Mouse (Mus musculus): ENCODE measurements around the gene Gal3st2c. TPM values are rescaled to one million over a fixed set of nuclear protein-coding genes. Genes with fewer than 3 reads are reported as not detected.

Gal3st2c gene
- total and polyA plus RNA-seq, 3 experiments, result under 0.01 to 0.06 TPM; not detected in 1

DNA sequence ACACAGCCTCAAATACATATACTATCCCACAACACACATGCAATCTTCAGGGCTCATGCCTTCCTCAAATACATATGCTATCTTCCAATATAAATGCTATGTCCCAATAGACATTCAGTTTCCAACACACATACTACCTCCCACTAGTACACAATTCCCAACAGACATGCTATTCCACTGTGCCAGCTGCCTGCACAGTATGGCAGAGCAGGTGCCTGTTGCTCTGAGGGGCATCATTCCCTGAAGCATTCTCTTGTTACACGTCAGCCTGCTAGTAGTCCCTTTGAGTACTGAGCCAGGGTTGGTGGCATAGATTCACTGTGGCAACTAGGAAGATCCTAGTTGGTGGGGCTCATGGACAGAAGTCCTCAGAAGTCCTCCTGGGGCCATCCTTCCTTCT, 64.2 kb downstream of the Gal3st2c start:
- H3K36me3 ChIP-seq (ENCODE audit: control insufficient read depth in 1 of 2, insufficient read depth in 2 of 2, low read length in 2 of 2), result peaks cover 0 to 13% of the 10 kb centered on the region in 2 experiments; a peak in 2 of 4 replicates
- H3K79me2 ChIP-seq (ENCODE audit: control insufficient read depth, insufficient read depth, low read length, poor library complexity), result no peaks in the 10 kb centered on the region
- DNase-seq (ENCODE audit: low read depth, low spot score), result no peak
- H3K27me3 ChIP-seq (ENCODE audit: control insufficient read depth in 1 of 2, insufficient read depth in 2 of 2, low read length in 2 of 2), result no peaks in the 10 kb centered on the region
- no peaks in the 10 kb centered on the region for H3K9me3 ChIP-seq (replicated peaks; ENCODE audit: insufficient read depth, low read length)
- no peak overlapping the region for H3K27ac ChIP-seq (ENCODE audit: control insufficient read depth, low read depth, low read length)
- H3K4me3 ChIP-seq (ENCODE audit: control insufficient read depth in 1 of 2, insufficient read depth in 1 of 2, low read depth in 2 of 2, low read length in 2 of 2), result no peak overlapping the region
- H3K4me1 ChIP-seq (ENCODE audit: control insufficient read depth in 1 of 2, insufficient read depth in 2 of 2, low read length in 2 of 2), result peaks cover 11 to 22% of the 10 kb centered on the region in 2 experiments
- TF ChIP-seq CHD1 (IDR thresholded peaks at IDR 0.05; ENCODE audit: low read depth, low read length), result no peak
- no peak for TF ChIP-seq USF1 (IDR thresholded peaks at IDR 0.05; ENCODE audit: low read depth, low read length)
- TF ChIP-seq ZC3H11A (IDR thresholded peaks at IDR 0.05; ENCODE audit: low read depth, low read length), result no peak
- TF ChIP-seq ZNF384 (IDR thresholded peaks at IDR 0.05; ENCODE audit: low read depth, low read length), result no peak
- TF ChIP-seq JUND (IDR thresholded peaks at IDR 0.05; ENCODE audit: low read depth, low read length), result no peak
- no peak for TF ChIP-seq UBTF (IDR thresholded peaks at IDR 0.05; ENCODE audit: borderline replicate concordance, insufficient read depth, low read depth, low read length)
- TF ChIP-seq TCF12 (IDR thresholded peaks at IDR 0.05; ENCODE audit: low read depth, low read length), result no peak
- TF ChIP-seq SMC3 (IDR thresholded peaks at IDR 0.05; ENCODE audit: low read depth, low read length), result no peak
- TF ChIP-seq NRF1 (IDR thresholded peaks at IDR 0.05; ENCODE audit: insufficient read depth, low read depth, low read length, poor library complexity, severe bottlenecking), result no peak
- no peak for TF ChIP-seq ETS1 (IDR thresholded peaks at IDR 0.05; ENCODE audit: low read depth, low read length)
- no peak for TF ChIP-seq MAZ (IDR thresholded peaks at IDR 0.05; ENCODE audit: low read depth, low read length)
- no peak for TF ChIP-seq ELF1 (IDR thresholded peaks at IDR 0.05; ENCODE audit: low read depth, low read length)
- TF ChIP-seq E2F4 (IDR thresholded peaks at IDR 0.05; ENCODE audit: borderline replicate concordance, low read depth, low read length), result no peak
- no peak for TF ChIP-seq NELFE (IDR thresholded peaks at IDR 0.05; ENCODE audit: low read depth, low read length)
- no peak for TF ChIP-seq SIN3A (IDR thresholded peaks at IDR 0.05; ENCODE audit: low read length)
- H3K9ac ChIP-seq (ENCODE audit: control insufficient read depth, low read depth, low read length, poor library complexity, severe bottlenecking), result no peak overlapping the region

- no peaks in the 10 kb centered on the region for H3K9me3 ChIP-seq (replicated peaks; ENCODE audit: insufficient read depth, low read length)
- no peak for TF ChIP-seq RAD21 (IDR thresholded peaks at IDR 0.05; ENCODE audit: low read depth, low read length)
- no peak for TF ChIP-seq USF2 (IDR thresholded peaks at IDR 0.05; ENCODE audit: borderline replicate concordance in 1 of 2, insufficient read depth in 1 of 2, low read depth in 1 of 2, low read length in 2 of 2)
- no peak for TF ChIP-seq UBTF (IDR thresholded peaks at IDR 0.05; ENCODE audit: borderline replicate concordance, insufficient read depth, low read depth, low read length)
- TF ChIP-seq KAT2A (conservative IDR thresholded peaks at IDR 0.05; ENCODE audit: low read depth, low read length), result no peak
- no peak for TF ChIP-seq MXI1 (IDR thresholded peaks at IDR 0.05; ENCODE audit: low read depth, low read length)
- TF ChIP-seq USF1 (IDR thresholded peaks at IDR 0.05; ENCODE audit: low read depth, low read length), result no peak
- no peak for TF ChIP-seq GATA1 (IDR thresholded peaks at IDR 0.05; ENCODE audit: low read depth, low read length)
- no peak for TF ChIP-seq POLR2A (IDR thresholded peaks at IDR 0.05; ENCODE audit: control insufficient read depth in 1 of 2, insufficient read depth in 1 of 2, low read depth in 1 of 2, low read length in 2 of 2, poor library complexity in 1 of 2)
- no peak for TF ChIP-seq POLR2AphosphoS2 (IDR thresholded peaks at IDR 0.05; ENCODE audit: low read length)
- no peak for TF ChIP-seq SIN3A (IDR thresholded peaks at IDR 0.05; ENCODE audit: low read length)
- TF ChIP-seq MEF2A (IDR thresholded peaks at IDR 0.05; ENCODE audit: extremely low read depth, insufficient replicate concordance, low read depth, low read length, poor library complexity, severe bottlenecking), result no peak
- 0 out of 4 replicates have a peak, but pooled peaks of 1 of the 2 experiments have one; percentile 4 for TF ChIP-seq EP300 (IDR thresholded peaks at IDR 0.05; ENCODE audit: low read depth in 1 of 2, low read length in 2 of 2)
- 0 out of 2 replicates have a peak, but pooled peaks have one; percentile 8 for TF ChIP-seq HCFC1 (IDR thresholded peaks at IDR 0.05; ENCODE audit: low read depth, low read length)
- TF ChIP-seq ZC3H11A (IDR thresholded peaks at IDR 0.05; ENCODE audit: low read depth, low read length), result no peak
- H3K9ac ChIP-seq (ENCODE audit: control insufficient read depth, low read depth, low read length, poor library complexity, severe bottlenecking), result no peak overlapping the region
- H3K27me3 ChIP-seq (ENCODE audit: control insufficient read depth in 1 of 2, insufficient read depth in 2 of 2, low read length in 2 of 2), result no peaks in the 10 kb centered on the region
- peaks cover 0 to 13% of the 10 kb centered on the region in 2 experiments; a peak in 2 of 4 replicates for H3K36me3 ChIP-seq (ENCODE audit: control insufficient read depth in 1 of 2, insufficient read depth in 2 of 2, low read length in 2 of 2)
- no peaks in the 10 kb centered on the region for H3K79me2 ChIP-seq (ENCODE audit: control insufficient read depth, insufficient read depth, low read length, poor library complexity)
- H3K27ac ChIP-seq (ENCODE audit: control insufficient read depth, low read depth, low read length), result no peak overlapping the region
- peaks cover 11 to 22% of the 10 kb centered on the region in 2 experiments for H3K4me1 ChIP-seq (ENCODE audit: control insufficient read depth in 1 of 2, insufficient read depth in 2 of 2, low read length in 2 of 2)
- peak; percentile 71 for DNase-seq (ENCODE audit: low read depth, low spot score)
- H3K4me3 ChIP-seq (ENCODE audit: control insufficient read depth in 1 of 2, insufficient read depth in 1 of 2, low read depth in 2 of 2, low read length in 2 of 2), result no peak overlapping the region
These were observed 65.7 kb downstream of the Gal3st2c start for GRCm38 (mm10) chr1:94055966-94056365.
